Mouse (Mus musculus) naive thymus-derived CD4-positive, alpha-beta T cell, adult 2 months (primary cell): ENCODE results near the gene Efcab2.

Experiments
- DNase-seq: peaks from one replicate; pipeline ENCODE4 v3.0.0-alpha.2; 2011; ENCODE audit warnings: low read depth

Efcab2 gene

GRCm38 (mm10) chr1:178405951-178406711 lies at the start of gene Efcab2:
Gene Efcab2 (plus strand): TSS chr1:178406085.
- DNase-seq: peak; percentile 95

- no peak for DNase-seq
Measured at GRCm38 (mm10) chr1:178357776-178358710, 47.8 kb upstream of the Efcab2 start.

GRCm38 (mm10) chr1:178360264-178360663 lies 45.6 kb upstream of the Efcab2 start:
- DNase-seq: no peak

- DNase-seq: no peak
Measured at GRCm38 (mm10) chr1:178360702-178361101, 45.2 kb upstream of the Efcab2 start.

- DNase-seq: no peak
Measured at GRCm38 (mm10) chr1:178365171-178365570, 40.7 kb upstream of the Efcab2 start.

GRCm38 (mm10) chr1:178368121-178368520 lies 37.8 kb upstream of the Efcab2 start:
- no peak for DNase-seq

- peak; percentile 94 for DNase-seq
Measured at GRCm38 (mm10) chr1:178368548-178369271, 37.2 kb upstream of the Efcab2 start.

- DNase-seq: no peak
Measured at GRCm38 (mm10) chr1:178369272-178369651, 36.6 kb upstream of the Efcab2 start.

GRCm38 (mm10) chr1:178372681-178373080 lies 33.2 kb upstream of the Efcab2 start:
- DNase-seq: no peak

GRCm38 (mm10) chr1:178375381-178375780 lies 30.5 kb upstream of the Efcab2 start:
- no peak for DNase-seq

- no peak for DNase-seq
Measured at GRCm38 (mm10) chr1:178376061-178376460, 29.8 kb upstream of the Efcab2 start.

- no peak for DNase-seq
Measured at GRCm38 (mm10) chr1:178376907-178377306, 29.0 kb upstream of the Efcab2 start.

- no peak for DNase-seq
Measured at GRCm38 (mm10) chr1:178378115-178378514, 27.8 kb upstream of the Efcab2 start.

GRCm38 (mm10) chr1:178379224-178379623 lies 26.7 kb upstream of the Efcab2 start:
- DNase-seq: no peak

GRCm38 (mm10) chr1:178382165-178382564 lies 23.7 kb upstream of the Efcab2 start:
- DNase-seq: no peak

GRCm38 (mm10) chr1:178388802-178389201 lies 17.1 kb upstream of the Efcab2 start:
- DNase-seq: no peak

- DNase-seq: no peak
Measured at GRCm38 (mm10) chr1:178389401-178389800, 16.5 kb upstream of the Efcab2 start.

GRCm38 (mm10) chr1:178392970-178393369 lies 12.9 kb upstream of the Efcab2 start:
- DNase-seq: peak; percentile 42

- no peak for DNase-seq
Measured at GRCm38 (mm10) chr1:178395091-178395490, 10.8 kb upstream of the Efcab2 start.

GRCm38 (mm10) chr1:178396383-178396782 lies 9.5 kb upstream of the Efcab2 start:
- no peak for DNase-seq

GRCm38 (mm10) chr1:178399879-178400278 lies 6.0 kb upstream of the Efcab2 start:
- DNase-seq: no peak

- DNase-seq: no peak
Measured at GRCm38 (mm10) chr1:178400652-178401051, 5.2 kb upstream of the Efcab2 start.
